Mouse (Mus musculus) adrenal gland, postnatal 36 days (tissue): Measurements from ENCODE around the gene Cfap299. TPM values are rescaled to one million over a fixed set of nuclear protein-coding genes. Genes with fewer than 3 reads are reported as not detected.

ENCODE experiments used
- DNase-seq, 2 experiments: peaks; one replicate each; pipeline ENCODE4 v3.0.0; 2021; ENCODE audit warnings: mixed read lengths in 1 of 2
- microRNA-seq: library from miRNA; unstranded; fragments of <30 nt; microRNA quantifications from one replicate; pipeline ENCODE4 v1.2.0, GENCODE M21; 2021
- total RNA-seq, 2 experiments: library from RNA; stranded (reverse); gene quantifications; 2 replicates each; pipeline ENCODE4 v1.2.3; 2021

Gene Cfap299
- total RNA-seq, 2 experiments from 2014 or later: not detected

DNA sequence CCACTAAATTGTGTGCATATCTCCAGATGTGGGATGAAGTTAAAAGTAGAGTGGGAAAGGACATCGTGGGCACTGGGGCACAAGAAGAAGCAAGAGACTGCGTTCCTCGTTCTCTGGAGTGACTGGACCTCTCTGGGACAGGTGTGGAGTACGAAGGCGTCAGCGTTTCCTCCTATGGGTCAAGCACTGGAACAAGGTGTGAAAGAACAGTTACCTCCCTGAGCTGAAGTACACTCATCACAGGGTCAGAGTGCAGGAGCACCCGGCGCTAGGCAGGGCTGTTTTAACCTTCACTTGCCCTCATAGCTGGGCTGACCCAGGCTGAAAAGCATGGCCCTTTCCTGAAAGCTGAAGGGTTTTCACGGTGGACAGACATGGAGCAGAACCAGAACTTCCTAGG is 504.7 kb downstream of the Cfap299 start:
- DNase-seq: no peak

- no peak for DNase-seq
Observed at GRCm38 (mm10) chr5:98834300-98834699, 505.2 kb downstream of the Cfap299 start.

- no peak for DNase-seq
Observed at GRCm38 (mm10) chr5:98842600-98843310, 513.7 kb downstream of the Cfap299 start.

DNA sequence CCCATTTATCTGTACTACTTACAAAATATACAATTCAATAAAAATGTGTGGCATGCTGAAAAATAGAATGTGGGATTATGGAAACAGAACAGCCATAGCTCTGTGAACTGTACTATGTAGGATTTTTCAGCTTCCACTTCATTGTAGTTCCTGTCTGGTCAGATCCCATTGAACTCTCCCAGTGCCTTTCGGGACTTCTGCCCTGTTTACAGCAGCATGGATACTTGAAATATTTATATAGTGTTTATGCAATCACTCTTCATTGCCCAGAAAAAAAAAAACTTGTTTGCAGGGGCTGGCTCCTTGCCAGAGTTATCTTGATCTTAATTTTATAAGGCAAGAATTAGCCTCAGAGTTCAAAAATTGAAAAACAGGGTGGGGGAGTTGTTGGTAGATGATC is 515.6 kb downstream of the Cfap299 start:
- no peak for DNase-seq

Small RNAs within 50 kb of the gene (microRNA-seq; reads per million reads assigned to microRNA genes)
- not detected for gene Mir703

Other genes starting within 250 kb of the Cfap299 start
- gene Prdm8, start 162.1 kb upstream of the Cfap299 start, total RNA-seq: under 1 TPM in 1 of 2 experiments, not detected in 1; 0.10 TPM
- not detected for gene Fgf5, start 75.1 kb upstream of the Cfap299 start, total RNA-seq
- not detected for gene Gm11111, start 223.4 kb downstream of the Cfap299 start, total RNA-seq